Mouse (Mus musculus): ENCODE data around the gene Nlgn3. TPM values are rescaled to one million over a fixed set of nuclear protein-coding genes. Genes with fewer than 3 reads are reported as not detected.
A peak's percentile ranks its signal among the peaks of the same experiment; 100 is the strongest.
"Not testable (repeated sequence)": the region's sequence is repeated elsewhere in the genome, so short reads cannot be mapped to it uniquely, and the experiment has no call there.

Gene Nlgn3
- polyA plus RNA-seq, 1 experiment from 2014 or later, result 59.3 TPM

- H3K9ac ChIP-seq, result no peak overlapping the region
- H3K9me3 ChIP-seq, result no peaks in the 10 kb centered on the region
- no peak overlapping the region for H3K4me2 ChIP-seq
- ATAC-seq (ENCODE audit: low read depth), result no peak
- H3K27ac ChIP-seq (replicated peaks), result no peak overlapping the region
- 57% methylated on average over 2 of the region's 2 CpGs for WGBS
- peaks cover 35% of the 10 kb centered on the region for H3K4me1 ChIP-seq (replicated peaks)
- no peak overlapping the region for H3K4me3 ChIP-seq
- peaks cover 3% of the 10 kb centered on the region for H3K27me3 ChIP-seq
- H3K36me3 ChIP-seq, result peaks cover 34% of the 10 kb centered on the region
Measured at GRCm38 (mm10) chrX:101304646-101305045, 5.7 kb downstream of the Nlgn3 start.

- no peak for ATAC-seq (ENCODE audit: low read depth)
- peaks cover 6% of the 10 kb centered on the region; the same call in 1 of the 2 replicates for H3K27me3 ChIP-seq
- H3K4me3 ChIP-seq, result no peak overlapping the region
- H3K27ac ChIP-seq (replicated peaks), result no peak overlapping the region
- peaks cover 9% of the 10 kb centered on the region for H3K4me1 ChIP-seq (replicated peaks)
- 96% methylated on average over 5 of the region's 5 CpGs for WGBS
- peaks cover 69% of the 10 kb centered on the region for H3K36me3 ChIP-seq
- no peak overlapping the region for H3K4me2 ChIP-seq
- no peaks in the 10 kb centered on the region for H3K9me3 ChIP-seq
- H3K9ac ChIP-seq, result no peak overlapping the region
Measured at GRCm38 (mm10) chrX:101309299-101309698, 10.3 kb downstream of the Nlgn3 start.

GRCm38 (mm10) chrX:101313625-101314359 lies 14.8 kb downstream of the Nlgn3 start:
- Histone ChIP-seq H3K4me2 (no peak overlapping the region), H3K27ac (replicated peaks) (no peak overlapping the region), H3K4me1 (replicated peaks) (peaks cover 8% of the 10 kb centered on the region), H3K9me3 (no peaks in the 10 kb centered on the region), H3K27me3 (0 out of 2 replicates have a peak, but pooled peaks cover 9% of the 10 kb centered on the region), H3K4me3 (no peak overlapping the region), H3K36me3 (peaks cover 77% of the 10 kb centered on the region), H3K9ac (no peak overlapping the region)
- ATAC-seq (ENCODE audit: low read depth), result peak; percentile 49; the same call in 1 of the 2 replicates
- 45% methylated on average over 6 of the region's 6 CpGs for WGBS

DNA sequence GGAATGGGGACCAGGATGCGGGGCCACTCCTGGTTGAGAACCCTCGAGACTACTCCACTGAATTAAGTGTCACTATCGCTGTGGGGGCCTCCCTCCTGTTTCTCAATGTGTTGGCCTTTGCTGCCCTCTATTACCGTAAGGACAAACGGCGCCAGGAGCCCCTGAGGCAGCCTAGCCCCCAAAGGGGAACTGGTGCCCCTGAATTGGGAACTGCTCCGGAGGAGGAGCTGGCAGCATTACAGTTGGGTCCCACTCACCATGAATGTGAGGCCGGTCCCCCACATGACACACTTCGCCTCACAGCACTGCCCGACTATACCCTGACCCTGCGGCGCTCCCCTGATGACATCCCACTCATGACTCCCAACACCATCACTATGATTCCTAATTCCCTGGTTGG lies 20.8 kb downstream of the Nlgn3 start:
- H3K36me3 ChIP-seq, result peaks cover 63% of the 10 kb centered on the region

GRCm38 (mm10) chrX:101325989-101326899 lies 27.3 kb downstream of the Nlgn3 start:
- WGBS, result 63% methylated on average over 8 of the region's 8 CpGs

More for the DNA sequence above, 20.8 kb downstream of the Nlgn3 start:
- no peak overlapping the region for H3K4me2 ChIP-seq
- no peak overlapping the region for H3K9ac ChIP-seq
- no peaks in the 10 kb centered on the region for H3K9me3 ChIP-seq
- no peak overlapping the region for H3K27ac ChIP-seq (replicated peaks)
- no peak for ATAC-seq (ENCODE audit: low read depth)
- WGBS, result 93% methylated on average over 12 of the region's 12 CpGs
- H3K4me1 ChIP-seq (replicated peaks), result no peaks in the 10 kb centered on the region
- H3K4me3 ChIP-seq, result no peak overlapping the region
- H3K27me3 ChIP-seq, result 0 out of 2 replicates have a peak, but pooled peaks cover 4% of the 10 kb centered on the region

GRCm38 (mm10) chrX:101329372-101330028 lies 30.5 kb downstream of the Nlgn3 start:
- H3K4me1 ChIP-seq (replicated peaks), result peaks cover 10% of the 10 kb centered on the region; the same call in 1 of the 2 replicates
- H3K4me2 ChIP-seq, result peak overlapping the region; percentile 25; the same call in 1 of the 2 replicates
- no peak for ATAC-seq (ENCODE audit: low read depth)
- no peaks in the 10 kb centered on the region for H3K9me3 ChIP-seq
- no peak overlapping the region for H3K4me3 ChIP-seq
- no peak overlapping the region for H3K9ac ChIP-seq
- H3K27me3 ChIP-seq, result no peaks in the 10 kb centered on the region
- H3K27ac ChIP-seq (replicated peaks), result peak overlapping the region; percentile 76
- 36% methylated on average over 10 of the region's 10 CpGs for WGBS
- no peaks in the 10 kb centered on the region for H3K36me3 ChIP-seq

More at GRCm38 (mm10) chrX:101325989-101326899, 27.3 kb downstream of the Nlgn3 start:
- peaks cover 8% of the 10 kb centered on the region; the same call in 1 of the 2 replicates for H3K36me3 ChIP-seq
- no peak overlapping the region for H3K27ac ChIP-seq (replicated peaks)
- H3K9ac ChIP-seq, result no peak overlapping the region
- H3K4me3 ChIP-seq, result no peak overlapping the region
- H3K9me3 ChIP-seq, result no peaks in the 10 kb centered on the region
- H3K27me3 ChIP-seq, result no peaks in the 10 kb centered on the region
- H3K4me1 ChIP-seq (replicated peaks), result no peaks in the 10 kb centered on the region
- no peak for ATAC-seq (ENCODE audit: low read depth)
- no peak overlapping the region for H3K4me2 ChIP-seq

DNA sequence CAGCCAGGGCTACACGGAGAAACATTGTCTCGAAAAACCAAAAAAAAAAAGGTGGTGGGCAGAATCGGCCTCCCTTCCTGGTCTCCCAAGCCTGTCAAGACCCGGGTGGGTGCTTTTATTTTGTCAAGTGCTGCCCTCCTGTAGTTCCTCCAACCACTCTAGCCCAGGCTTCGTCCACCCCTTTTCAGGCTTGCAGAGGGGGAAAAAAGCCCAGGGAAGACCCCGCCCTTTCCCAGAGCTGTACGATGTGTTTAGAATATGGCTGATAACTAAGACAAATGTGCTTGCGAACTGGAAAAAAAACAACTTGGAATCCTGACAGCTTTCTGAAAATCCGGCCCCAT lies 33.0 kb downstream of the Nlgn3 start:
- 51% methylated on average over 9 of the region's 9 CpGs for WGBS
- ATAC-seq (ENCODE audit: low read depth), result peak; percentile 52
- Histone ChIP-seq H3K9me3 (no peaks in the 10 kb centered on the region), H3K4me2 (peak overlapping the region; percentile 51), H3K9ac (peak overlapping the region; percentile 61), H3K27ac (replicated peaks) (peak overlapping the region; percentile 93), H3K27me3 (no peaks in the 10 kb centered on the region), H3K4me1 (replicated peaks) (peaks cover 10% of the 10 kb centered on the region; the same call in 1 of the 2 replicates), H3K4me3 (peak overlapping the region; percentile 36), H3K36me3 (no peaks in the 10 kb centered on the region)

- H3K9ac ChIP-seq, result peak overlapping the region; percentile 64
- ATAC-seq (ENCODE audit: low read depth), result peak; percentile 98
- H3K36me3 ChIP-seq, result no peaks in the 10 kb centered on the region
- peak overlapping the region; percentile 93 for H3K27ac ChIP-seq (replicated peaks)
- no peaks in the 10 kb centered on the region for H3K9me3 ChIP-seq
- no peaks in the 10 kb centered on the region for H3K27me3 ChIP-seq
- H3K4me3 ChIP-seq, result peak overlapping the region; percentile 36
- WGBS, result 25% methylated on average over 33 of the region's 49 CpGs
- H3K4me2 ChIP-seq, result peak overlapping the region; percentile 54
- peaks cover 10% of the 10 kb centered on the region; the same call in 1 of the 2 replicates for H3K4me1 ChIP-seq (replicated peaks)
Measured at GRCm38 (mm10) chrX:101332375-101333211, 33.6 kb downstream of the Nlgn3 start.

GRCm38 (mm10) chrX:101334606-101335005 lies 35.6 kb downstream of the Nlgn3 start:
- no peak overlapping the region for H3K4me3 ChIP-seq
- ATAC-seq (ENCODE audit: low read depth), result no peak
- H3K36me3 ChIP-seq, result no peaks in the 10 kb centered on the region
- no peak overlapping the region for H3K27ac ChIP-seq (replicated peaks)
- H3K27me3 ChIP-seq, result no peaks in the 10 kb centered on the region
- no peaks in the 10 kb centered on the region for H3K9me3 ChIP-seq
- 88% methylated on average over 5 of the region's 5 CpGs for WGBS
- H3K9ac ChIP-seq, result no peak overlapping the region
- no peak overlapping the region for H3K4me2 ChIP-seq
- H3K4me1 ChIP-seq (replicated peaks), result peaks cover 10% of the 10 kb centered on the region; the same call in 1 of the 2 replicates

DNA sequence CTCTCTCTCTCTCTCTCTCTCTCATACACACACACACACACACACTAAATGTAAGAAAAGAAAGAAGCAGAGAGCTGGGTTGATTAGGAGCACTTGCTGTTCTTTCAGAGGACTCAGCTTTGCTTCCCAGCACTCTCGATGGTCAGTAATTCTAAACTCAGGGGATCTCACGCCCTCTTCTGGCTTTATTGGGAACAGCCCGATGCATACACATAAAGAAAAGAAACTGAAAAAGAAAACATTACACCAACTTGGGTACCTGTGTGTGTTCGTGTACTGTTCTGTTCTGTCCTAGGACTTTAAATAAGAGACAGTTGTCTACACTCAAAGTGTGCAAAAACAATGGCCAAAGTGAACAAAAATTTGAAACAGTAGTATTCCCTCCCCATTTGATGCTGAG lies 39.7 kb downstream of the Nlgn3 start:
- H3K4me2 ChIP-seq, result no peak overlapping the region
- H3K27ac ChIP-seq (replicated peaks), result no peak overlapping the region
- no peaks in the 10 kb centered on the region for H3K36me3 ChIP-seq
- no peaks in the 10 kb centered on the region for H3K27me3 ChIP-seq
- WGBS, result 61% methylated on average over 4 of the region's 4 CpGs
- no peak overlapping the region for H3K4me3 ChIP-seq
- no peak overlapping the region for H3K9ac ChIP-seq
- peaks cover 2% of the 10 kb centered on the region; the same call in 1 of the 2 replicates for H3K4me1 ChIP-seq (replicated peaks)
- no peaks in the 10 kb centered on the region for H3K9me3 ChIP-seq
- ATAC-seq (ENCODE audit: low read depth), result no peak

- not testable (repeated sequence) for H3K27ac ChIP-seq (replicated peaks); H3K9me3 ChIP-seq; H3K4me2 ChIP-seq; H3K36me3 ChIP-seq; H3K27me3 ChIP-seq; H3K4me3 ChIP-seq; H3K4me1 ChIP-seq (replicated peaks); ATAC-seq (ENCODE audit: low read depth); H3K9ac ChIP-seq
- 80% methylated on average over 2 of the region's 2 CpGs for WGBS
Measured at GRCm38 (mm10) chrX:101342837-101343236, 43.9 kb downstream of the Nlgn3 start.

All from neural tube, embryonic 13.5 days (tissue).